Mouse (Mus musculus): ENCODE data around the gene Gna11.

Gna11 gene

GRCm38 (mm10) chr10:81565257-81566228, 20.6 kb upstream of the Gna11 start:
- DNase-seq (ENCODE audit: low read depth): no peak

- no peak for DNase-seq (ENCODE audit: low read depth)
Observed at GRCm38 (mm10) chr10:81564734-81565133, 19.7 kb upstream of the Gna11 start.

GRCm38 (mm10) chr10:81564216-81564615, 19.2 kb upstream of the Gna11 start:
- no peak for DNase-seq (ENCODE audit: low read depth)

GRCm38 (mm10) chr10:81563481-81563880, 18.5 kb upstream of the Gna11 start:
- DNase-seq (ENCODE audit: low read depth): no peak

- DNase-seq (ENCODE audit: low read depth): no peak
Observed at GRCm38 (mm10) chr10:81562411-81562810, 17.4 kb upstream of the Gna11 start.

GRCm38 (mm10) chr10:81560719-81561459, 15.9 kb upstream of the Gna11 start:
- no peak for DNase-seq (ENCODE audit: low read depth)

- DNase-seq (ENCODE audit: low read depth): no peak
Observed at GRCm38 (mm10) chr10:81559627-81560539, 14.9 kb upstream of the Gna11 start.

- no peak for DNase-seq (ENCODE audit: low read depth)
Observed at GRCm38 (mm10) chr10:81559163-81559626, 14.2 kb upstream of the Gna11 start, which contains the start of gene Aes. Gene Aes (plus strand): TSS chr10:81559488.

- no peak for DNase-seq (ENCODE audit: low read depth)
Observed at GRCm38 (mm10) chr10:81557491-81557890, 12.5 kb upstream of the Gna11 start.

GRCm38 (mm10) chr10:81556282-81556681, 11.3 kb upstream of the Gna11 start:
- DNase-seq (ENCODE audit: low read depth): no peak

GRCm38 (mm10) chr10:81553807-81554755, 9.1 kb upstream of the Gna11 start:
- DNase-seq (ENCODE audit: low read depth): no peak

GRCm38 (mm10) chr10:81553232-81553631, 8.2 kb upstream of the Gna11 start:
- no peak for DNase-seq (ENCODE audit: low read depth)

- DNase-seq (ENCODE audit: low read depth): peak; percentile 74
Observed at GRCm38 (mm10) chr10:81551597-81552102, 6.7 kb upstream of the Gna11 start.

- peak; percentile 72 for DNase-seq (ENCODE audit: low read depth)
Observed at GRCm38 (mm10) chr10:81550257-81550656, 5.3 kb upstream of the Gna11 start.

GRCm38 (mm10) chr10:81548944-81549343, 4.0 kb upstream of the Gna11 start:
- no peak for DNase-seq (ENCODE audit: low read depth)

GRCm38 (mm10) chr10:81546788-81547571, 2.0 kb upstream of the Gna11 start:
- no peak for DNase-seq (ENCODE audit: low read depth)

- no peak for DNase-seq (ENCODE audit: low read depth)
Observed at GRCm38 (mm10) chr10:81546332-81546731, 1.3 kb upstream of the Gna11 start.

GRCm38 (mm10) chr10:81544296-81545160, 462 bp downstream of the Gna11 start:
- no peak for DNase-seq (ENCODE audit: low read depth)
